Mouse (Mus musculus): ENCODE data around the gene Sde2. TPM values are rescaled to one million over a fixed set of nuclear protein-coding genes. Genes with fewer than 3 reads are reported as not detected.

The Sde2 gene
- polyA plus RNA-seq, 1 experiment from 2014 or later = 36.0 TPM

DNA sequence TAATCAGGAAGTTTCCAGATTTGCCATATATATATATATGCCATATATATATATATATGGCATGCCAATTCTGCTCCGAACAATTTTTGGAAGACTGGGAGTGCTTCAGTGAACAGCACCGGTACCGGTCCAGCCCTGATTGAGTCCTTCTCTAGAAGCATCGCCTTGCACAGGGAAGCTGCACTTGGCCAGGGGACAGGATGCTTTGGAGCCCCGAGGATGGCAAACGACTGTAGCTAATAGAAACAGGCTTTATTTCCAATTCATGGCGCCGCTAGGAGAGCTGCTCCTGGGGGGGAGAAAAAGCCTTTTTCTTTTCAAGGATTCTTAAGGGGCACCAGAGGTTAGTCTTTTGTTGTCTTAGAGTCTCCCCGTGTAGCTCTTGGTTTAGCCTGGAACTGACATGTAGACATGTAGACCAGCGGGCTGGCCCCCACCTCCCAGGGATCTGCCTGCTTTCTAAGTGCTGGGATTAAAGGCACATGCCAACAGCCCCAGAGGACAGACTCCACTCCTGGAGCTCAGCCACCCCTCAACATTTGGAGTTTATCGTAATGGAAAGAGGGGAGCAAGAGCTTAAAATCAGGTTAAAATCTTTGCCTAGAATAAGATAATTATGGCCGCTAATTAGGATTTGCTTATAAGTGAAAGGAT lies 35.4 kb upstream of the Sde2 start:
- Histone ChIP-seq H3K4me2 (peak overlapping the region; percentile 70), H3K36me3 (peaks cover 4% of the 10 kb centered on the region), H3K27me3 (no peaks in the 10 kb centered on the region), H3K9me3 (no peaks in the 10 kb centered on the region), H3K27ac (peak overlapping the region; percentile 71), H3K9ac (peak overlapping the region; percentile 44), H3K4me1 (peaks cover 25% of the 10 kb centered on the region), H3K4me3 (no peak overlapping the region)
- 31% methylated on average over 12 of the region's 12 CpGs for WGBS
- ATAC-seq (ENCODE audit: insufficient number of reproducible peaks, insufficient read depth, low FRiP score, low TSS enrichment, low read depth) = no peak

DNA sequence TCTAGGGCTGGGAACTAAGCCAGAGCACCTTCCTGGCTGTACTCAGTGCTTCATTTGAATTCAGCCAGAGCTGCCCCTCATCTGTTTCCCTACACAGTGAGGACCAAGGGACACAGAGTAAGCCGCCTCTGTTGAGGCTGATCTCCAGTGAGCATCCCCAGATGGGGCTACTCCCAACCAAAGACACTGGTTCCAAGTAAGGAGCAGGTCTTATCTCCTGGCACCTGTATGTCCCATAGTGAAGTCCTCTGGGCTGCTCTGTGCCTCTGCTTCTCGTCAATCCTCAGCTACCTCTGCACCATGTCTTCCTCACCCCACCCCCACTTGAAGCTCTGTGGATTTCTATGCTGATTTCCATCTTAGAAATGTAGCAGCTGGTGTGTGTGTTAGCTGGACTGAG lies 32.9 kb upstream of the Sde2 start:
- H3K4me3 ChIP-seq = no peak overlapping the region
- no peaks in the 10 kb centered on the region for H3K27me3 ChIP-seq
- WGBS = 74% methylated on average over 2 of the region's 2 CpGs
- no peaks in the 10 kb centered on the region for H3K9me3 ChIP-seq
- H3K27ac ChIP-seq = no peak overlapping the region
- no peak overlapping the region for H3K9ac ChIP-seq
- no peak overlapping the region for H3K4me2 ChIP-seq
- H3K36me3 ChIP-seq = no peaks in the 10 kb centered on the region
- ATAC-seq (ENCODE audit: insufficient number of reproducible peaks, insufficient read depth, low FRiP score, low TSS enrichment, low read depth) = no peak
- H3K4me1 ChIP-seq = peaks cover 21% of the 10 kb centered on the region

DNA sequence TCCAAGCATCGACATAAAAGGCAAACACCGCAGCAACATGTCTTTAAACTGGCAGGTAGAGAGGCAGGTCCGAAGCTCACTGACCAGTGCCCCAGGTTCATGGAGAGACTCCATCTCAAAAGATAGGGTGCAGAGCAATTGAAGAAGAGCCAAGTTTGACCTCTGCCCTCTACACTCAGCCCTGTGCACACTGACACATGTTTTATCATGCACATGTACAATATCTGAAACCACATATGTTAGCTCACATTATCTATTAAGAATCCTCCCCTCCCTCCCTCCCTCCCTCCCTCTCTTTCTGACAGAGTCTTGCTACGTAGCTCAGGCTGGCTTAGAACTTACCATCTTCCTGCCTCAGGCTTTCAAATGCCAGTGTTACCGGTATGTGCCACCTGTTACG lies 29.8 kb upstream of the Sde2 start:
- Histone ChIP-seq H3K9ac (no peak overlapping the region), H3K4me2 (no peak overlapping the region), H3K9me3 (no peaks in the 10 kb centered on the region), H3K4me1 (peaks cover 3% of the 10 kb centered on the region; the same call in 1 of the 2 replicates), H3K36me3 (no peaks in the 10 kb centered on the region), H3K4me3 (no peak overlapping the region), H3K27ac (no peak overlapping the region), H3K27me3 (no peaks in the 10 kb centered on the region)
- 81% methylated on average over 6 of the region's 6 CpGs for WGBS
- no peak for ATAC-seq (ENCODE audit: insufficient number of reproducible peaks, insufficient read depth, low FRiP score, low TSS enrichment, low read depth)

DNA sequence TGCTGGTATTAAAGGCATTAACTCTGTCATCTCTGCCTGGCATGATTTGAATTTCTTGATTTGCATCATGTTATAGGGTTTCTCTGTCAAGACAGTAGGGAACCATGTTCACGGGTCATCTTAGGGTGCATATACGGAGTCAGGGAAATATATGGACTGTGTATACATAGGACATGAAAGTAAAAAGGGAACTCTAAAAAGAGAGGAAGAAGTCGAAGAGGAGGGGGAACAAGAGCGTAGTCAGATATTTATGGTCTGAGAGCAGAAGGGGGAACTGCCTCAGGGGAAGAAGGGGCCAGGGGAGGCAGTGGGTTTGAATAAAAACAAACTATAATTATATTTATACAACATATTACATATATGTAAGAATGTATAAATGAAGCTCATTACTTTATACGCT lies 28.7 kb upstream of the Sde2 start:
- Histone ChIP-seq H3K4me2 (no peak overlapping the region), H3K4me3 (no peak overlapping the region), H3K4me1 (no peaks in the 10 kb centered on the region), H3K9ac (no peak overlapping the region), H3K9me3 (no peaks in the 10 kb centered on the region), H3K27me3 (no peaks in the 10 kb centered on the region), H3K27ac (no peak overlapping the region), H3K36me3 (no peaks in the 10 kb centered on the region)
- ATAC-seq (ENCODE audit: insufficient number of reproducible peaks, insufficient read depth, low FRiP score, low TSS enrichment, low read depth) = no peak
- 87% methylated on average over 5 of the region's 5 CpGs for WGBS

DNA sequence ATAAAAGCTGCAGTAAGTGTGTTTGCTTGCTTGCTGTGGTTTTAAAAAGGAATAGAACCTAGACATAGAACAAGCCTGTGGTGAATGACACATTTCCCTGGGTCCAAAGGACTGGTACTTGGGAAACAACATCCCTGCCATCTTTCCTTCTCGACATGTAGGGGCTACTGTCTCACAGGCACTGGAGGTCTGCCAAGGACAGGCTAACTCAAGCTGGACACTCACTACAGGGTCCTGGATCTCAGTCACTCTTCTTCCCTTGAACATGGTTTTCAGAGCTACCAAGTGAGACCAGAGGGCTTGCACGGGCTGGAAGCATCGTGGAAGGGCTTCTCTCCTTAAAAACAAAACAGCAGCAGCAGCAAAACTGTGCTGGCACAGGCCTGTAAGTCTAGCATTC lies 27.2 kb upstream of the Sde2 start:
- ATAC-seq (ENCODE audit: insufficient number of reproducible peaks, insufficient read depth, low FRiP score, low TSS enrichment, low read depth) = no peak
- Histone ChIP-seq H3K4me2 (no peak overlapping the region), H3K27me3 (no peaks in the 10 kb centered on the region), H3K9ac (no peak overlapping the region), H3K4me1 (no peaks in the 10 kb centered on the region), H3K27ac (no peak overlapping the region), H3K9me3 (no peaks in the 10 kb centered on the region), H3K36me3 (no peaks in the 10 kb centered on the region), H3K4me3 (no peak overlapping the region)
- 81% methylated on average over 3 of the region's 3 CpGs for WGBS

DNA sequence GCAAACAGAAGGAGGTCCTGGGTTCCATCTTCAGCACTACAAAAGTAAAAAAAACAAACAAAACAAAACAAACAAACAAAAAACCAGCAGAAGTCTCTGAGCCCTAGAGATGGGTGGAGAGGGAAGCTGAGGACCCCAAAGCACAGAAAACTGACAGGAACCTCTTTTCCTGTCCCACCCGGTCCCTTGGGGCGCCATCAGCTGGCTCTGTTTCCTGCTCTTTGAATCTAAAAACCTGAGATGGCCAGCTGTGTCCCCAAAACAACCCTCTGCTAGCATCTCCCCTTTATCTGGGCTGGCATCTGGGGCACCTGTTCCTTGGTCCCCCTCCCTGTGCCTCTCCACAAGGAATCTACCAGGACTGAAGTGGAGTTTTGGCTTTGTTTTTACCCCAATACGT lies 26.2 kb upstream of the Sde2 start:
- H3K4me3 ChIP-seq = no peak overlapping the region
- 69% methylated on average over 3 of the region's 3 CpGs for WGBS
- no peak overlapping the region; the same call in 1 of the 2 replicates for H3K4me2 ChIP-seq
- no peaks in the 10 kb centered on the region for H3K36me3 ChIP-seq
- H3K27me3 ChIP-seq = no peaks in the 10 kb centered on the region
- H3K27ac ChIP-seq = no peak overlapping the region
- H3K9ac ChIP-seq = no peak overlapping the region
- no peak for ATAC-seq (ENCODE audit: insufficient number of reproducible peaks, insufficient read depth, low FRiP score, low TSS enrichment, low read depth)
- H3K4me1 ChIP-seq = no peaks in the 10 kb centered on the region
- no peaks in the 10 kb centered on the region for H3K9me3 ChIP-seq

DNA sequence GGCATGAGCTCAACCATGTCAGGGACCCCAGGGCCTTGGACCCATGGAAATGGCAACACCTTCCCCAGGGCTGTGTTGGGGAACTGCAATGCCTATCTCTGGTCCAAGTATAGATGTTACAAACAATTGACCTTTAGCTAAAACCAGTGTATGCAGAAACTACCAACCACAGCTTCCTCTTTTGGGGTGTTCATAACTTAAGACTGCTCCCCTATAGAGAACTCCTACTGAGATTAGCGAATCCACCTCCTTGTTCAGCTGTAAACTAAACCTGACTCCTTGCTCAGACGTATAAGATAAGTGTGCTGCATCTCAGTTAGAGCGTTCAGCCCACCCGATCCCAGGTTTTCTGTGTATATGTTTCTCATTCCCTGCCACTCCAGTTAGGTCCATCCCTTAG lies 24.3 kb upstream of the Sde2 start:
- H3K27me3 ChIP-seq = no peaks in the 10 kb centered on the region
- 0 out of 2 replicates have a peak, but pooled peaks cover 6% of the 10 kb centered on the region for H3K4me1 ChIP-seq
- no peak overlapping the region for H3K4me2 ChIP-seq
- no peak overlapping the region for H3K4me3 ChIP-seq
- WGBS = 86% methylated on average over 4 of the region's 4 CpGs
- no peak overlapping the region for H3K9ac ChIP-seq
- no peaks in the 10 kb centered on the region for H3K9me3 ChIP-seq
- no peak for ATAC-seq (ENCODE audit: insufficient number of reproducible peaks, insufficient read depth, low FRiP score, low TSS enrichment, low read depth)
- H3K36me3 ChIP-seq = no peaks in the 10 kb centered on the region
- no peak overlapping the region for H3K27ac ChIP-seq

DNA sequence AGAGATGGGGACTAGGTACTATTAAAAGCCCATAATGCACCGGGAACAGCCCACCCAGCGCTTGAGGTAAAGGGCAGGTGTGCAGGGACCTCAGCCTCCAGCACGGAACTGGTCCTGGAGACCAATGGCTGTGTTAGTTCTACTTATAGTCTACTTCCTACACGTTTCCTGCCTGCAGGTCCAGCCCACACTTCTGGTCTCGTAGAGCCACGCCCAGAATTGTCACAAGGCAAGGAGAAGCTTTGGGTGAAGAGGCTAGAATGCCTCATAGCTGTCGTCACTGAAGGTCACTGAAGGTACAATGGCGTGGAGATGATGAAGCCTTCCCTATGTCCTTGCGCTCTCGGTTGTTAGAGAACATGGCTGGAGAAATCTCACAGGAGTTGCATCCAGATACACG lies 21.2 kb upstream of the Sde2 start:
- 0 out of 2 replicates have a peak, but pooled peaks cover 6% of the 10 kb centered on the region for H3K4me1 ChIP-seq
- no peaks in the 10 kb centered on the region for H3K27me3 ChIP-seq
- no peak overlapping the region for H3K27ac ChIP-seq
- H3K4me2 ChIP-seq = no peak overlapping the region
- no peak overlapping the region for H3K4me3 ChIP-seq
- ATAC-seq (ENCODE audit: insufficient number of reproducible peaks, insufficient read depth, low FRiP score, low TSS enrichment, low read depth) = no peak
- H3K9me3 ChIP-seq = no peaks in the 10 kb centered on the region
- no peak overlapping the region for H3K9ac ChIP-seq
- WGBS = 80% methylated on average over 11 of the region's 11 CpGs
- H3K36me3 ChIP-seq = no peaks in the 10 kb centered on the region

DNA sequence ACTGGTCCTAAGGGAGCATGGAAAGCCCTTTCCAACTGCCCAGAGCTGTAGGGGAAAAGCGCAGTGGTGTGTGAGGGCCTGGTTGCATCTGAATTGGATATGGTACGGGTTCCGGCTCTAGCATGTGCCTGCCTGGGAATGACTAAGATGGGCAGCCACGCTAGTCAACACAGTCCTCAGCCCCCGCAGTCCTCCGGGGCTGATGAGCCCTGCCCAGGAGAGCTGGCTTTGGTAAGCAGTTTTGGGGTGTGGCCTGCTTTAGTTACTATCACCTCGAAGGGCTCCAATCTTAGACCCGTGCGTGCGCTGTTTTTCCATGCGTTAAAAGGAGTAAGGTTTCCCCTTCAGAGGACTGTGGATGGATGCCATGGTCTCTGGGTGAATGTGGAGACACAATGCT lies 20.8 kb upstream of the Sde2 start:
- WGBS = 75% methylated on average over 11 of the region's 11 CpGs
- no peak for ATAC-seq (ENCODE audit: insufficient number of reproducible peaks, insufficient read depth, low FRiP score, low TSS enrichment, low read depth)
- no peak overlapping the region; the same call in 1 of the 2 replicates for H3K4me2 ChIP-seq

DNA sequence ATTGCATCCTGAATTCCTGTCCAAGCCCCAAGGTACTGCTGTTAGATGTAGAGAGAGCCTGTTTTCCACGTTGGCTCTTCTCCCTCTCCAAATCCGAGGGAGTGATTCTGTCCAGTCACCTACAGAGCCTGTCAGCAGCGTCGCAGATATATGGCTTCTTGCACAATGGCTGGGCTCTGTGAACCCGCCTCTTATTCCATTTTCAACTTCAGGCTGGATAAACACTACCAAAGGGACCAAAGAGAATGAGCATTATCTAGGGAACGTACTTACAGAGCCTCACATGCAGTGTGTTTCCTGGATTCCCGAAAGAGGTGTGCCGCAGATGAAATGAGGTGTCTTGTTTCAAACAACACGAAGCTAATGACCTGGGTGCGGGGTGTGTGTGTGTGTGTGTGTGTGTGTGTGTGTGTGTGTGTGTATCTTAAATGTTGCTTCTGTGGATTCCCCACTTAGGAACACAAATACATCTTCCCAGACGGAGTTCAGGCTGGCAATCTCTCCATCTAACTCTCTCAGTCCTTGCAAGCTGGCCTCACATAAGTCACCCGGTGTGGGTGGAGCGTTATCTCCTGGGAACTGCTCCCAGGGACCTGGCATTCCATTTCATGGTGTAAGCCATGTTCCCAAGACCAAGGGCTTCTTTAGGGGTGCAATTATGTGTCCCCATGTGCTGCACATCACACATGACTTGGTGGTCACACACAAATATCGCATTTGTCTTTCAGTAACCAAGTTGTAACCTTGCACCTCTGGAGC lies 20.2 kb upstream of the Sde2 start:
- no peaks in the 10 kb centered on the region for H3K36me3 ChIP-seq
- no peak overlapping the region for H3K9ac ChIP-seq
- H3K27ac ChIP-seq = no peak overlapping the region
- no peaks in the 10 kb centered on the region for H3K27me3 ChIP-seq
- whole genome bisulfite sequencing = 51% methylated on average over 14 of the region's 14 CpGs
- 0 out of 2 replicates have a peak, but pooled peaks cover 6% of the 10 kb centered on the region for H3K4me1 ChIP-seq
- H3K4me3 ChIP-seq = no peak overlapping the region
- H3K9me3 ChIP-seq = no peaks in the 10 kb centered on the region
- ATAC-seq (ENCODE audit: insufficient number of reproducible peaks, insufficient read depth, low FRiP score, low TSS enrichment, low read depth) = no peak
- H3K4me2 ChIP-seq = no peak overlapping the region; the same call in 1 of the 2 replicates

More for the DNA sequence above, 20.8 kb upstream of the Sde2 start:
- H3K36me3 ChIP-seq = no peaks in the 10 kb centered on the region
- H3K9ac ChIP-seq = no peak overlapping the region
- no peak overlapping the region for H3K4me3 ChIP-seq
- H3K27ac ChIP-seq = no peak overlapping the region
- no peaks in the 10 kb centered on the region for H3K9me3 ChIP-seq
- 0 out of 2 replicates have a peak, but pooled peaks cover 6% of the 10 kb centered on the region for H3K4me1 ChIP-seq
- no peaks in the 10 kb centered on the region for H3K27me3 ChIP-seq

DNA sequence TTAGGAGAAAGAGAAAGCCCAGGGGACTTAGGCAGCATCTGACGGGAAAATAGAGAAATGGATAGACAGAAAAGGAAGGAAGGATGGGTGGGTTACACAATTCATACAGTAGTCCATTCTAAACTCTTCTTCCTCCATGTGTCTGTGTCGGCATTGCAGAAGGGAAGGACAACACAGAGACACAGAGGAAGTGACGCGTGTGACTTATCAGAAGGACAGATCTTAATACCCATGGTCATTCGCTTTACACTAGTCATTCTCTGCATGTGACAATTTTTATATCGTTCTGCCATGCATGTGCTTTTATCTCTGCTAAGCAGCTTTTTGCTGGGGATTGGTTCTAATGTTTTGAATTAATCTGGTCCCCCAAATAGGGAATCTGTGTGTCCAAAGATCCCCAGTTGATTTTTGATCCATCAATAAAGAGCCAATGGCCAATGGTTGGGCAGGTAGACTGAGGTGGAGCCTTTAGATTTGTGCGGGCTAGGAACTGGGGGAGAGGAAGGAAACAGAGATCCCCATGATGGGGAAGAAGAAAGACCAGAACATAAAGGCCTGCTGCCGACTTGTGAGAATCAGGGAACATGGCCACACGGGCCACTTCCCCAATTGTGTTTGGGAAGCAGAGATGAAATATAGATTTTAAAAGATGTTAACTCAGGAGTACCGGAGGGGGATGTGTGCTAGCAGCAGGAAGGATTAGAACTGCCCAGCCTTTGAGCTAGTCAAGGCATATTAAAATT lies 15.5 kb upstream of the Sde2 start:
- H3K9me3 ChIP-seq = no peaks in the 10 kb centered on the region
- H3K27me3 ChIP-seq = no peaks in the 10 kb centered on the region
- no peak overlapping the region for H3K27ac ChIP-seq
- no peak overlapping the region for H3K9ac ChIP-seq
- no peak for ATAC-seq (ENCODE audit: insufficient number of reproducible peaks, insufficient read depth, low FRiP score, low TSS enrichment, low read depth)
- H3K4me2 ChIP-seq = no peak overlapping the region
- H3K36me3 ChIP-seq = no peaks in the 10 kb centered on the region
- 87% methylated on average over 10 of the region's 10 CpGs for WGBS
- peaks cover 10% of the 10 kb centered on the region; the same call in 1 of the 2 replicates for H3K4me1 ChIP-seq
- no peak overlapping the region for H3K4me3 ChIP-seq

All from embryonic facial prominence, embryonic 13.5 days (tissue).